ENCODE assay signal across 9 mouse cellular contexts in the genomic region with DNA sequence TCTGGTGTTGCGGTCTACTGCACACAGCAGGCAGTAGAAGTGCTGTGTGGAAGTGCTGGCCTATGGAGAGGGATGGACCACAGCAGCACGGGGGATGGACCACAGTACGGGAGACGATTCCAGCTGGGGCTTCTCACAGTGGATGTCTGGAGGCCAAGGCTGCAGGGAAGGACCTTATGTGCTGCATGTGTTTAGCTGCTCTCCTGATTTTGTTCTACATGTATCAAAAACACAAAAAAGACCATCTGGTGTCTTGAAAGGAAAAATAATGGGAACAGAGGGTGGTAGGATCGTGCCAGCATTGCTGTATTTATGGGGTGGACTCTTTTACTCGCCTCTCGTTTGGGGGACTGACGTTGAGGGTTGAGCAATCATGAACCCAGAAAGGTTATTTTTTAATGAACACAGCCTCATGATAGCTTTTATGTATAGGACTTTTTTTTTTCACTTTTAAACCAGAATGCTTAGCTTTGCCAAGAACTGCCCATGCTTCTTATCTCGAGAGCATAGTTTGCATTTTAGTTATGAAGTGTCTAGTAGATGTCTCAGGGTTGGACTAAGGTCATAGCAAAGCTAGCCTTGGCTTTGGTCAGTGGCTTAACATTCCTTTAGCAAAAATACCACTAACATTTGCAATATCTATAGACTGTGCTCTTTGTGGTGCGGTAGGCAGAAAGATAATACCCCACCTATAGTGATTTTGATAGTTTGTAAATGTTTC.
DNase-seq lines count a peak whose midpoint lies in the region; ATAC-seq lines count a peak whose summit lies in the region.
"Had no signal": no experiment of that assay in that cellular context is flagged by ENCODE, and none has a peak within 500 bp of the region (broad histone marks: within the 10 kb centered on the region; RNA-seq: fewer than 3 reads in every experiment).

No protein-coding gene starts in this region.

- peaks cover 35% of the 10 kb centered on the region for H3K4me1 ChIP-seq in heart, embryonic 16.5 days (ENCODE audit: control insufficient read depth, insufficient read depth, low read length)
- H3K4me1 ChIP-seq in midbrain, embryonic 15.5 days: no peaks in the 10 kb centered on the region
- H3K4me1 ChIP-seq: neural tube, embryonic 12.5 days had no signal

- ATAC-seq in heart, embryonic 16.5 days (replicated peaks; ENCODE audit: extremely low read depth, insufficient read depth, low FRiP score): peak; percentile 69; the same call in 1 of the 2 replicates
- ATAC-seq in midbrain, embryonic 15.5 days (replicated peaks): no peak
- ATAC-seq: Patski had no signal

- H3K36me3 ChIP-seq in heart, embryonic 16.5 days (ENCODE audit: control insufficient read depth, insufficient read depth): no peaks in the 10 kb centered on the region
- no peaks in the 10 kb centered on the region for H3K36me3 ChIP-seq in midbrain, embryonic 15.5 days (replicated peaks)
- H3K36me3 ChIP-seq: neural tube, embryonic 12.5 days had no signal

- peak; percentile 32 for DNase-seq in layer of hippocampus, adult 11-12 months (ENCODE audit: low spot score)
- no peak for DNase-seq in layer of hippocampus, postnatal 25 days (ENCODE audit: extremely low spot score in 1 of 2, low spot score in 1 of 2)
- peak; percentile 14 to 18 for DNase-seq in cerebellum, postnatal 25 days
- peak; percentile 24 for DNase-seq in retina, postnatal 1 day
- no peak for DNase-seq in adrenal gland, adult 2 months

- no peak overlapping the region for H3K9ac ChIP-seq in heart, embryonic 16.5 days (ENCODE audit: low read length)
- no peak overlapping the region for H3K9ac ChIP-seq in midbrain, embryonic 15.5 days
- H3K9ac ChIP-seq: neural tube, embryonic 12.5 days had no signal

- H3K4me2 ChIP-seq in heart, embryonic 16.5 days (ENCODE audit: low read depth, low read length): no peak overlapping the region; the same call in 1 of the 2 replicates
- H3K4me2 ChIP-seq in midbrain, embryonic 15.5 days: no peak overlapping the region
- H3K4me2 ChIP-seq: neural tube, embryonic 12.5 days had no signal

- H3K27ac ChIP-seq in heart, embryonic 16.5 days (ENCODE audit: low read length): peak overlapping the region; percentile 54
- no peak overlapping the region for H3K27ac ChIP-seq in midbrain, embryonic 15.5 days
- H3K27ac ChIP-seq: neural tube, embryonic 12.5 days had no signal

- H3K27me3 ChIP-seq in heart, embryonic 16.5 days (ENCODE audit: control insufficient read depth, insufficient read depth, low read length): no peaks in the 10 kb centered on the region
- no peaks in the 10 kb centered on the region for H3K27me3 ChIP-seq in midbrain, embryonic 15.5 days (replicated peaks)
- H3K27me3 ChIP-seq: neural tube, embryonic 12.5 days; Patski had no signal

- 51% methylated on average over 10 of the region's 10 CpGs for WGBS in heart, embryonic 16.5 days
- 70% methylated on average over 10 of the region's 10 CpGs for whole genome bisulfite sequencing in midbrain, embryonic 15.5 days

- no peaks in the 10 kb centered on the region for H3K9me3 ChIP-seq in heart, embryonic 16.5 days (replicated peaks; ENCODE audit: control insufficient read depth, low read length)
- no peaks in the 10 kb centered on the region for H3K9me3 ChIP-seq in midbrain, embryonic 15.5 days
- H3K9me3 ChIP-seq: neural tube, embryonic 12.5 days had no signal

- H3K4me3 ChIP-seq in heart, embryonic 16.5 days (ENCODE audit: low read length): no peak overlapping the region
- H3K4me3 ChIP-seq in midbrain, embryonic 15.5 days: no peak overlapping the region
- H3K4me3 ChIP-seq: neural tube, embryonic 12.5 days had no signal

Comparison
In these comparisons a context has a peak if more than half of its experiments do, and no peak if none do; other contexts are left out.
1. DNase-seq: peak in layer of hippocampus, adult 11-12 months (single experiment), cerebellum, postnatal 25 days (2 of 2) and retina, postnatal 1 day (single experiment); none in layer of hippocampus, postnatal 25 days (0 of 2) and adrenal gland, adult 2 months (single experiment).